Mouse (Mus musculus): Measurements from ENCODE around the gene Zscan10. TPM values are rescaled to one million over a fixed set of nuclear protein-coding genes. Genes with fewer than 3 reads are reported as not detected.

Gene Zscan10
- polyA plus RNA-seq (2014; fragmentation: Nextera tagmentation; extraction: Ambion mirVana), result 0.10 TPM in 1 of 2 replicates, not detected in the other

GRCm38 (mm10) chr17:23600641-23601622, at the start of gene Zscan10:
Gene Zscan10 (plus strand): TSS chr17:23600856.
- WGBS, result 54% methylated on average over 15 of the region's 15 CpGs
- H3K9ac ChIP-seq (replicated peaks; ENCODE audit: low read depth, low read length), result no peak within 1 kb of the TSS
- H3K36me3 ChIP-seq (ENCODE audit: control insufficient read depth, insufficient read depth, low read length), result no peaks in the 10 kb centered on the region
- no peaks in the 10 kb centered on the region for H3K9me3 ChIP-seq (ENCODE audit: control insufficient read depth, low read depth, low read length)
- peak within 1 kb of the TSS; percentile 90 for H3K27ac ChIP-seq (ENCODE audit: low read length)
- H3K4me3 ChIP-seq (ENCODE audit: low read depth, low read length), result peak within 1 kb of the TSS; percentile 42; the same call in 1 of the 2 replicates
- peak within 1 kb of the TSS; percentile 80 for H3K4me2 ChIP-seq (replicated peaks; ENCODE audit: low read depth, low read length)
- no peaks in the 10 kb centered on the region for H3K27me3 ChIP-seq (ENCODE audit: control insufficient read depth, insufficient read depth, low read length)
- no peaks in the 10 kb centered on the region for H3K4me1 ChIP-seq (ENCODE audit: control insufficient read depth, insufficient read depth, low read length)
- ATAC-seq (ENCODE audit: insufficient number of reproducible peaks, insufficient read depth, low FRiP score, low read depth), result no peak

GRCm38 (mm10) chr17:23550856-23551255, 49.8 kb upstream of the Zscan10 start:
- H3K27ac ChIP-seq (ENCODE audit: low read length), result peak overlapping the region; percentile 66
- H3K36me3 ChIP-seq (ENCODE audit: control insufficient read depth, insufficient read depth, low read length), result peaks cover 6% of the 10 kb centered on the region; the same call in 1 of the 2 replicates
- peak overlapping the region; percentile 51 for H3K9ac ChIP-seq (replicated peaks; ENCODE audit: low read depth, low read length)
- H3K27me3 ChIP-seq (ENCODE audit: control insufficient read depth, insufficient read depth, low read length), result no peaks in the 10 kb centered on the region
- H3K4me2 ChIP-seq (replicated peaks; ENCODE audit: low read depth, low read length), result peak overlapping the region; percentile 75
- WGBS, result under 1% methylated on average over 15 of the region's 15 CpGs
- no peaks in the 10 kb centered on the region for H3K9me3 ChIP-seq (ENCODE audit: control insufficient read depth, low read depth, low read length)
- peak overlapping the region; percentile 47 for H3K4me3 ChIP-seq (ENCODE audit: low read depth, low read length)
- H3K4me1 ChIP-seq (ENCODE audit: control insufficient read depth, insufficient read depth, low read length), result peaks cover 7% of the 10 kb centered on the region; the same call in 1 of the 2 replicates
- no peak for ATAC-seq (ENCODE audit: insufficient number of reproducible peaks, insufficient read depth, low FRiP score, low read depth)

GRCm38 (mm10) chr17:23551416-23551815, 49.2 kb upstream of the Zscan10 start:
- H3K36me3 ChIP-seq (ENCODE audit: control insufficient read depth, insufficient read depth, low read length), result peaks cover 12% of the 10 kb centered on the region; the same call in 1 of the 2 replicates

GRCm38 (mm10) chr17:23551963-23552362, 48.7 kb upstream of the Zscan10 start:
- Histone ChIP-seq H3K4me3 (ENCODE audit: low read depth, low read length) (no peak overlapping the region), H3K4me2 (replicated peaks; ENCODE audit: low read depth, low read length) (no peak overlapping the region), H3K27ac (ENCODE audit: low read length) (no peak overlapping the region), H3K9me3 (ENCODE audit: control insufficient read depth, low read depth, low read length) (no peaks in the 10 kb centered on the region), H3K27me3 (ENCODE audit: control insufficient read depth, insufficient read depth, low read length) (no peaks in the 10 kb centered on the region), H3K36me3 (ENCODE audit: control insufficient read depth, insufficient read depth, low read length) (peaks cover 16% of the 10 kb centered on the region; the same call in 1 of the 2 replicates), H3K9ac (replicated peaks; ENCODE audit: low read depth, low read length) (no peak overlapping the region), H3K4me1 (ENCODE audit: control insufficient read depth, insufficient read depth, low read length) (peaks cover 7% of the 10 kb centered on the region; the same call in 1 of the 2 replicates)
- 54% methylated on average over 5 of the region's 5 CpGs for WGBS
- ATAC-seq (ENCODE audit: insufficient number of reproducible peaks, insufficient read depth, low FRiP score, low read depth), result no peak

More at GRCm38 (mm10) chr17:23551416-23551815, 49.2 kb upstream of the Zscan10 start:
- Histone ChIP-seq H3K27ac (ENCODE audit: low read length) (peak overlapping the region; percentile 66; the same call in 1 of the 2 replicates), H3K27me3 (ENCODE audit: control insufficient read depth, insufficient read depth, low read length) (no peaks in the 10 kb centered on the region), H3K4me1 (ENCODE audit: control insufficient read depth, insufficient read depth, low read length) (peaks cover 7% of the 10 kb centered on the region; the same call in 1 of the 2 replicates), H3K4me2 (replicated peaks; ENCODE audit: low read depth, low read length) (peak overlapping the region; percentile 75), H3K9ac (replicated peaks; ENCODE audit: low read depth, low read length) (peak overlapping the region; percentile 51), H3K4me3 (ENCODE audit: low read depth, low read length) (peak overlapping the region; percentile 47), H3K9me3 (ENCODE audit: control insufficient read depth, low read depth, low read length) (no peaks in the 10 kb centered on the region)
- ATAC-seq (ENCODE audit: insufficient number of reproducible peaks, insufficient read depth, low FRiP score, low read depth), result no peak

GRCm38 (mm10) chr17:23552896-23553633, 47.6 kb upstream of the Zscan10 start:
- Histone ChIP-seq H3K9me3 (ENCODE audit: control insufficient read depth, low read depth, low read length) (no peaks in the 10 kb centered on the region), H3K36me3 (ENCODE audit: control insufficient read depth, insufficient read depth, low read length) (peaks cover 27% of the 10 kb centered on the region; the same call in 1 of the 2 replicates), H3K4me2 (replicated peaks; ENCODE audit: low read depth, low read length) (no peak overlapping the region), H3K4me1 (ENCODE audit: control insufficient read depth, insufficient read depth, low read length) (peaks cover 7% of the 10 kb centered on the region; the same call in 1 of the 2 replicates), H3K4me3 (ENCODE audit: low read depth, low read length) (no peak overlapping the region), H3K9ac (replicated peaks; ENCODE audit: low read depth, low read length) (no peak overlapping the region), H3K27me3 (ENCODE audit: control insufficient read depth, insufficient read depth, low read length) (no peaks in the 10 kb centered on the region), H3K27ac (ENCODE audit: low read length) (no peak overlapping the region)
- WGBS, result 82% methylated on average over 8 of the region's 8 CpGs
- no peak for ATAC-seq (ENCODE audit: insufficient number of reproducible peaks, insufficient read depth, low FRiP score, low read depth)

- no peak overlapping the region for H3K4me3 ChIP-seq (ENCODE audit: low read depth, low read length)
- H3K36me3 ChIP-seq (ENCODE audit: control insufficient read depth, insufficient read depth, low read length), result peaks cover 34% of the 10 kb centered on the region; the same call in 1 of the 2 replicates
- no peak overlapping the region for H3K9ac ChIP-seq (replicated peaks; ENCODE audit: low read depth, low read length)
- ATAC-seq (ENCODE audit: insufficient number of reproducible peaks, insufficient read depth, low FRiP score, low read depth), result no peak
- peaks cover 7% of the 10 kb centered on the region; the same call in 1 of the 2 replicates for H3K4me1 ChIP-seq (ENCODE audit: control insufficient read depth, insufficient read depth, low read length)
- no peak overlapping the region for H3K27ac ChIP-seq (ENCODE audit: low read length)
- no peaks in the 10 kb centered on the region for H3K27me3 ChIP-seq (ENCODE audit: control insufficient read depth, insufficient read depth, low read length)
- H3K9me3 ChIP-seq (ENCODE audit: control insufficient read depth, low read depth, low read length), result no peaks in the 10 kb centered on the region
- WGBS, result 52% methylated on average over 1 of the region's 1 CpGs
- H3K4me2 ChIP-seq (replicated peaks; ENCODE audit: low read depth, low read length), result no peak overlapping the region
Observed at GRCm38 (mm10) chr17:23553634-23554120, 47.0 kb upstream of the Zscan10 start.

- Histone ChIP-seq H3K4me3 (ENCODE audit: low read depth, low read length) (no peak overlapping the region), H3K4me2 (replicated peaks; ENCODE audit: low read depth, low read length) (no peak overlapping the region), H3K27me3 (ENCODE audit: control insufficient read depth, insufficient read depth, low read length) (no peaks in the 10 kb centered on the region), H3K36me3 (ENCODE audit: control insufficient read depth, insufficient read depth, low read length) (peaks cover 40% of the 10 kb centered on the region), H3K27ac (ENCODE audit: low read length) (no peak overlapping the region), H3K4me1 (ENCODE audit: control insufficient read depth, insufficient read depth, low read length) (peaks cover 7% of the 10 kb centered on the region; the same call in 1 of the 2 replicates), H3K9me3 (ENCODE audit: control insufficient read depth, low read depth, low read length) (no peaks in the 10 kb centered on the region), H3K9ac (replicated peaks; ENCODE audit: low read depth, low read length) (no peak overlapping the region)
- no peak for ATAC-seq (ENCODE audit: insufficient number of reproducible peaks, insufficient read depth, low FRiP score, low read depth)
Observed at GRCm38 (mm10) chr17:23554321-23554720, 46.3 kb upstream of the Zscan10 start.
